Mouse (Mus musculus): ENCODE measurements around the gene Cradd. TPM values are rescaled to one million over a fixed set of nuclear protein-coding genes. Genes with fewer than 3 reads are reported as not detected.

Gene Cradd
- polyA plus RNA-seq, 1 experiment from 2014 or later: 10.2 TPM

DNA sequence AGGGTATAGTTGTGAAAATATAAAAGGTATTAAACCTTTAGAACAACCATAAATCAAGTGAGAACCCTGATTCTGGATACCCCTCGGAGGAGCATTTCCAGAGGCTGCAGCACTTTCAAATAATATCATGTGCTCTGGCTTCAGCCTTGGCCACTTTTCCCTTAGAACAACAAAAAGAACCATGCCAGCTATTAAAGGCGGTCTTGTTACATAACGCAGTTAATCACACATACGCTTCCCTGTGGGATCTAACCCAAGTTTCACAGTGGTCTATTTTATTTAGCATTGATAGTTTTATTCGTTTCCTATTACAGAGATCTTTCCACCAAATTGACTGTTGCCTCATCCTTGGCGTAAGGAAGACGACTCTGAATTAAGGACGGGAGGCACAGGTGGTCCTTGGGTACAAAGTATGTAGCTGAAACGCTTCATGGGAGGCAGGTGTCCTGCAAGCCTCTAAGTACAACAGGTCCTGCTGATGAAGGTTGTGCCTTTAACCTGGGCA, 132.7 kb downstream of the Cradd start:
- no peak overlapping the region for H3K27ac ChIP-seq (ENCODE audit: low read depth, low read length)
- H3K9ac ChIP-seq (ENCODE audit: low read depth, low read length): no peak overlapping the region
- H3K27me3 ChIP-seq (ENCODE audit: control insufficient read depth, insufficient read depth, low read length): no peaks in the 10 kb centered on the region
- ATAC-seq (ENCODE audit: low FRiP score, low TSS enrichment): no peak
- no peaks in the 10 kb centered on the region for H3K36me3 ChIP-seq (ENCODE audit: control insufficient read depth, insufficient read depth, low read length)
- no peak overlapping the region for H3K4me3 ChIP-seq (ENCODE audit: low read length)
- no peak overlapping the region for H3K4me2 ChIP-seq (replicated peaks; ENCODE audit: low read depth, low read length)
- no peaks in the 10 kb centered on the region for H3K9me3 ChIP-seq (ENCODE audit: control insufficient read depth, low read length)
- H3K4me1 ChIP-seq (ENCODE audit: control insufficient read depth, insufficient read depth, low read length): no peaks in the 10 kb centered on the region
- 77% methylated on average over 9 of the region's 9 CpGs for WGBS

DNA sequence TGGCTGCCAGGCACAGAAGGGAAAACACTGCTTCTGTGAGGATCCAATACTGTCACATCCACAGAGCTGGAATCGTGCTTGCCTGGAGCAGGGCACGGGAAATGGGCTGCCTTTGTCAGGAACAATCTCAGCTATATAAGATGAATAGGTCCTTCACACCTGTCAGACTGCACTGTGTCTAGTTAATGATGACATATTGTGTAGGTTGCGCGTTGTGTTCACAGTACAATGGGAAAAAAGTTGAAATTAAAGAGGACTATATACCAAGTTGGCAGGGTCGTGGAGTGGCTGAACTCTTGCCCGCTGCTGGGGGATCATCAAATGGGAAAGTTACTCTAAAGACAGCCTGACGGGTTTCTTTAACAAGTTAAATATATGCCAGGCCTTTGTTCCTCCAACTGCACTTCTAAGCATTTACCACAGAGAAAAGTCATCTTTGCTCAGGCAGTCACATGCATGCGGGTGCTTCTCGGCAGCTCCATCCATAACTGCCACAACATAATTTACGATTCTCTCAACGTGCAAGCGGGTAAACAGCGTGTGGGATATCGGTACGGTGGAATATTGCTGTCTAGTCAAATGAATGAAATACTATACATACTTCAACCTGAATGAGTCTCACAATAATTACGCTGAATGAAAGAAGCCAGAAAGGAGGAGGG, 134.3 kb downstream of the Cradd start:
- ATAC-seq (ENCODE audit: low FRiP score, low TSS enrichment): no peak
- H3K27me3 ChIP-seq (ENCODE audit: control insufficient read depth, insufficient read depth, low read length): no peaks in the 10 kb centered on the region
- H3K4me1 ChIP-seq (ENCODE audit: control insufficient read depth, insufficient read depth, low read length): no peaks in the 10 kb centered on the region
- no peak overlapping the region for H3K4me2 ChIP-seq (replicated peaks; ENCODE audit: low read depth, low read length)
- no peak overlapping the region for H3K27ac ChIP-seq (ENCODE audit: low read depth, low read length)
- no peaks in the 10 kb centered on the region for H3K9me3 ChIP-seq (ENCODE audit: control insufficient read depth, low read length)
- WGBS: 67% methylated on average over 16 of the region's 16 CpGs
- H3K36me3 ChIP-seq (ENCODE audit: control insufficient read depth, insufficient read depth, low read length): no peaks in the 10 kb centered on the region
- no peak overlapping the region for H3K4me3 ChIP-seq (ENCODE audit: low read length)
- H3K9ac ChIP-seq (ENCODE audit: low read depth, low read length): no peak overlapping the region

DNA sequence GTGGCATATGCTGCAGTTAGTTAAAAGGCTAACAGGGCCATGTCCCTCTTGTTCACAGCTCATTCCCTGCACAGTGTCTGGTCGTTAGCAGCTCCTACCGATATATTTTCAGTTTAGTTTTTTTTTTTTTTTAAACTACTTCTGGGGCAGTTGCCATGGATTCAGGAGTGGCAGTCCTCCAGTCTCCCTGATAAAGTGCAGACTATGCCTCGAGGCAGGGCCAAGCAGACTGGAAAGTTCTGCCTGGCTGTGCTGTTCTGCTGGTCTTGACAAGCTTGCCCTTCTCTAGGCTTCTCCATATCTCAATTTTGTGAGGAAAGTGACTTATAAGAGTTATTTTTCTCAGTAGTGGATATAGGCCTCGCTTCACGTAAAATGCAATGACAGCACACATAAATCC, 139.7 kb downstream of the Cradd start:
- no peak for ATAC-seq (ENCODE audit: low FRiP score, low TSS enrichment)
- no peak overlapping the region for H3K27ac ChIP-seq (ENCODE audit: low read depth, low read length)
- H3K4me2 ChIP-seq (replicated peaks; ENCODE audit: low read depth, low read length): no peak overlapping the region
- no peak overlapping the region for H3K4me3 ChIP-seq (ENCODE audit: low read length)
- H3K4me1 ChIP-seq (ENCODE audit: control insufficient read depth, insufficient read depth, low read length): no peaks in the 10 kb centered on the region
- no peaks in the 10 kb centered on the region for H3K36me3 ChIP-seq (ENCODE audit: control insufficient read depth, insufficient read depth, low read length)
- H3K27me3 ChIP-seq (ENCODE audit: control insufficient read depth, insufficient read depth, low read length): no peaks in the 10 kb centered on the region
- H3K9me3 ChIP-seq (ENCODE audit: control insufficient read depth, low read length): no peaks in the 10 kb centered on the region
- no peak overlapping the region for H3K9ac ChIP-seq (ENCODE audit: low read depth, low read length)
- WGBS: 48% methylated on average over 5 of the region's 5 CpGs

GRCm38 (mm10) chr10:95183051-95183450, 140.9 kb downstream of the Cradd start:
- no peaks in the 10 kb centered on the region for H3K4me1 ChIP-seq (ENCODE audit: control insufficient read depth, insufficient read depth, low read length)
- H3K27ac ChIP-seq (ENCODE audit: low read depth, low read length): no peak overlapping the region
- no peaks in the 10 kb centered on the region for H3K27me3 ChIP-seq (ENCODE audit: control insufficient read depth, insufficient read depth, low read length)
- no peak overlapping the region for H3K4me3 ChIP-seq (ENCODE audit: low read length)
- WGBS: 72% methylated on average over 4 of the region's 4 CpGs
- H3K36me3 ChIP-seq (ENCODE audit: control insufficient read depth, insufficient read depth, low read length): no peaks in the 10 kb centered on the region
- H3K4me2 ChIP-seq (replicated peaks; ENCODE audit: low read depth, low read length): no peak overlapping the region
- no peak for ATAC-seq (ENCODE audit: low FRiP score, low TSS enrichment)
- H3K9me3 ChIP-seq (ENCODE audit: control insufficient read depth, low read length): no peaks in the 10 kb centered on the region
- H3K9ac ChIP-seq (ENCODE audit: low read depth, low read length): no peak overlapping the region

- Histone ChIP-seq H3K4me3 (ENCODE audit: low read length) (no peak overlapping the region), H3K27ac (ENCODE audit: low read depth, low read length) (no peak overlapping the region), H3K4me1 (ENCODE audit: control insufficient read depth, insufficient read depth, low read length) (no peaks in the 10 kb centered on the region), H3K27me3 (ENCODE audit: control insufficient read depth, insufficient read depth, low read length) (no peaks in the 10 kb centered on the region), H3K9ac (ENCODE audit: low read depth, low read length) (no peak overlapping the region), H3K9me3 (ENCODE audit: control insufficient read depth, low read length) (no peaks in the 10 kb centered on the region), H3K36me3 (ENCODE audit: control insufficient read depth, insufficient read depth, low read length) (no peaks in the 10 kb centered on the region), H3K4me2 (replicated peaks; ENCODE audit: low read depth, low read length) (no peak overlapping the region)
- 75% methylated on average over 4 of the region's 4 CpGs for WGBS
- no peak for ATAC-seq (ENCODE audit: low FRiP score, low TSS enrichment)
Observed at GRCm38 (mm10) chr10:95182405-95182804, 141.5 kb downstream of the Cradd start.

DNA sequence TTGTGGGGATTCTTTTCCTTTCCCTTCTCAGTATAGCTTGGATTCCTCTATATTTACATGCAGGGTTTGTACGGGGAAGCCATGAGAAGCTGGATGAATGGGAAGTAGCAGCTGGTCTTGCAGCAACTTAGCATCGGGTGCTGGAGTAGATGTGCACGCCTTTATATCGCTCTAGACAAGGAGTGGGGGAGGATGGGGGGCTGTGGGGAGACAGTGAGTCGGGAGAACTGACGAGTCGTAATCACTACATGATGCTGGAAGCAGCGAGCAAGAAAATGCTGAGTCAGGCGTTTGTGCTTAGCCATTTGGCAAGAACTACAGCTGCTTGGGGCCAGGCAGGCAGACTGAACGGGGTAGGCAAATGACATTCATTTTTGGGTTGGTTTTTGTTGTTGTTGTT, 142.4 kb downstream of the Cradd start:
- no peaks in the 10 kb centered on the region for H3K36me3 ChIP-seq (ENCODE audit: control insufficient read depth, insufficient read depth, low read length)
- ATAC-seq (ENCODE audit: low FRiP score, low TSS enrichment): no peak
- H3K9me3 ChIP-seq (ENCODE audit: control insufficient read depth, low read length): no peaks in the 10 kb centered on the region
- no peak overlapping the region for H3K4me3 ChIP-seq (ENCODE audit: low read length)
- no peak overlapping the region for H3K27ac ChIP-seq (ENCODE audit: low read depth, low read length)
- no peaks in the 10 kb centered on the region for H3K27me3 ChIP-seq (ENCODE audit: control insufficient read depth, insufficient read depth, low read length)
- no peak overlapping the region for H3K9ac ChIP-seq (ENCODE audit: low read depth, low read length)
- WGBS: 57% methylated on average over 10 of the region's 10 CpGs
- H3K4me2 ChIP-seq (replicated peaks; ENCODE audit: low read depth, low read length): no peak overlapping the region
- H3K4me1 ChIP-seq (ENCODE audit: control insufficient read depth, insufficient read depth, low read length): no peaks in the 10 kb centered on the region

- no peak overlapping the region for H3K9ac ChIP-seq (ENCODE audit: low read depth, low read length)
- 73% methylated on average over 3 of the region's 3 CpGs for WGBS
- H3K4me2 ChIP-seq (replicated peaks; ENCODE audit: low read depth, low read length): no peak overlapping the region
- no peak overlapping the region for H3K27ac ChIP-seq (ENCODE audit: low read depth, low read length)
- H3K4me3 ChIP-seq (ENCODE audit: low read length): no peak overlapping the region
- ATAC-seq (ENCODE audit: low FRiP score, low TSS enrichment): no peak
- H3K36me3 ChIP-seq (ENCODE audit: control insufficient read depth, insufficient read depth, low read length): no peaks in the 10 kb centered on the region
- no peaks in the 10 kb centered on the region for H3K27me3 ChIP-seq (ENCODE audit: control insufficient read depth, insufficient read depth, low read length)
- no peaks in the 10 kb centered on the region for H3K9me3 ChIP-seq (ENCODE audit: control insufficient read depth, low read length)
- no peaks in the 10 kb centered on the region for H3K4me1 ChIP-seq (ENCODE audit: control insufficient read depth, insufficient read depth, low read length)
Observed at GRCm38 (mm10) chr10:95180900-95181299, 143.0 kb downstream of the Cradd start.

- H3K4me2 ChIP-seq (replicated peaks; ENCODE audit: low read depth, low read length): no peak overlapping the region
- H3K27ac ChIP-seq (ENCODE audit: low read depth, low read length): no peak overlapping the region
- H3K9ac ChIP-seq (ENCODE audit: low read depth, low read length): no peak overlapping the region
- H3K9me3 ChIP-seq (ENCODE audit: control insufficient read depth, low read length): no peaks in the 10 kb centered on the region
- no peak overlapping the region for H3K4me3 ChIP-seq (ENCODE audit: low read length)
- ATAC-seq (ENCODE audit: low FRiP score, low TSS enrichment): no peak
- H3K4me1 ChIP-seq (ENCODE audit: control insufficient read depth, insufficient read depth, low read length): peaks cover 5% of the 10 kb centered on the region; the same call in 1 of the 2 replicates
- no peaks in the 10 kb centered on the region for H3K36me3 ChIP-seq (ENCODE audit: control insufficient read depth, insufficient read depth, low read length)
- peaks cover 3% of the 10 kb centered on the region; the same call in 1 of the 2 replicates for H3K27me3 ChIP-seq (ENCODE audit: control insufficient read depth, insufficient read depth, low read length)
- 86% methylated on average over 8 of the region's 8 CpGs for WGBS
Observed at GRCm38 (mm10) chr10:95180177-95180576, 143.8 kb downstream of the Cradd start.

- 82% methylated on average over 4 of the region's 4 CpGs for WGBS
- ATAC-seq (ENCODE audit: low FRiP score, low TSS enrichment): no peak
- Histone ChIP-seq H3K36me3 (ENCODE audit: control insufficient read depth, insufficient read depth, low read length) (no peaks in the 10 kb centered on the region), H3K27ac (ENCODE audit: low read depth, low read length) (no peak overlapping the region), H3K9ac (ENCODE audit: low read depth, low read length) (no peak overlapping the region), H3K27me3 (ENCODE audit: control insufficient read depth, insufficient read depth, low read length) (peaks cover 3% of the 10 kb centered on the region; the same call in 1 of the 2 replicates), H3K9me3 (ENCODE audit: control insufficient read depth, low read length) (no peaks in the 10 kb centered on the region), H3K4me1 (ENCODE audit: control insufficient read depth, insufficient read depth, low read length) (peaks cover 5% of the 10 kb centered on the region; the same call in 1 of the 2 replicates), H3K4me2 (replicated peaks; ENCODE audit: low read depth, low read length) (no peak overlapping the region), H3K4me3 (ENCODE audit: low read length) (no peak overlapping the region)
Observed at GRCm38 (mm10) chr10:95178785-95179184, 145.1 kb downstream of the Cradd start.
